Mouse (Mus musculus) adrenal gland (tissue): Measurements from ENCODE around the gene Ttbk1.

Source experiments
- intact Hi-C: fragments of 180-260 bp; cut with DNase I; formaldehyde crosslinking; loops from one replicate; pipeline ENCODE4 v1.15.1; 2025

Ttbk1 gene

DNA sequence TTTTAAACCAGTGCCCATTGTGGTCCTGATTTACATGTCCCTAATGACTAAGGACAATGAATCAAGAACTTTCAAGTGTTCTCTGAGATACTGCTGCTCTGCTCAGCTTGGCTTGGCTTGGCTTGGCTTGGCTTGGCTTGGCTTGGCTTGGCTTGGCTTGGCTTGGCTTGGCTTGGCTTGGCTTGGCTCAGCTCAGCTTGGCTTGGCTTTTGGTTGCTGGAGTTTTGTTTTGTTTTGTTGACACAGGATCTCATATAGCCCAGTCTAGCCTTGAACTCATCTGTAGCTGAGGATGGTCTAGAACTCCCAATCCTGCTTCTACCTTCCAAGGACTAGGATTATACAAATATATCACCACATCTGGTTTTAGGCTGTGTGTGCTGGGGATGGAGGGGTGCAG, 61.0 kb downstream of the Ttbk1 start:
- intact Hi-C loops: no loop called here

DNA sequence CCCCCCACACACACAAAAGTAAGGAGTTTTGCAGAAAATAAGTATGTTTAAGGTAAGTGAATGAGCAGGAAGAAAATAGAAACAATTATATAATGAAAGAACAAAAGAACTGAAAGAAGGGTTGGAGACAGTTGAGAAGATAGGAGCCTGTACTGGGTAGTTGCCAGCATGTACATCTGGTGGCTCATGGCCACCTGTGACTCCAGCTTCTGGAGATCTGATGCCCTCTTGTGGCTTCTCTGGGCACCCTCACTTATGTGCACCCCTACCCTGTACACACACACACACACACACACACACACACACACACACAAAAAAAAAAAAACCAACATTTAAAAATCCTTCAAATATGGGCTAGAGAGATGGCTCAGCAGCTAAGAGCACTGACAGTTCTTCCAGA, 67.8 kb downstream of the Ttbk1 start:
- intact Hi-C loops: no loop called here

DNA sequence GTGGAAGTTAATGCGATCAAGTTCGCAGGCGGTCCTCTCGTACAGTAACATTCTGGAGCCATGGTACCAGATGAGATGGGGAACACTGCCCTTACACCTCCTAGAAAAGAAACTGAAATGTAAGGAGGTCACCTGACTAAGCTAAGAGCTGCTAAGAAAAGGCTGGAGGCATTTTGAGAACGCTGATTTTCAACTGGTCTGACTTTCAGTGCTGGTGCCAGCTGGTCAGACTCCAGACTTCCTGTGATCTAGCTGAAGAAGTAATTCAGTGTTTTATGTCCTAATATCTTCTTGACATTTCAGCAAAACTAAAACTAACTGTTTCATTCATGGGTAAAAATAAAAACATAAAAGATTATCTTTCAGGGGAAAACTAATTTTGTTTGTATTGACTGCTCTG, 68.8 kb downstream of the Ttbk1 start:
- intact Hi-C loops: no loop called here

DNA sequence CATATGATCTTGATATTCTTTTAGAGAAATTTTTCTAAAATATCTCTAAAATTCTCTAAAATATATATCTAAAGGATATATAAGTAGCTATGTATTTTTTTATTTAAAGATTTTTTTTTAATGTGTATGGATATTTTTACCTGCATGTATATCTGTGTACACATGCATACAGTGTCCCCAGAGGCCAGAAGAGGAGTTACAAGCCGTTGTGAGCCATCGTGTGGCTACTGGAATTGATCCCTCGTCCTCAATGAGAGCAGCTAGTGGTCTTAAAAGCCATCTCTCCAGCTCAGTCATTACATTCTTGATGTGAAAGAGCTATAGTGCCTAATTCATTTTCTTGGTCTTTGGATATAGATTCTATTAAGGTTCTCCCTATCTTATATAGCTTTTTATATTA, 79.0 kb downstream of the Ttbk1 start:
- intact Hi-C loops: no loop called here

DNA sequence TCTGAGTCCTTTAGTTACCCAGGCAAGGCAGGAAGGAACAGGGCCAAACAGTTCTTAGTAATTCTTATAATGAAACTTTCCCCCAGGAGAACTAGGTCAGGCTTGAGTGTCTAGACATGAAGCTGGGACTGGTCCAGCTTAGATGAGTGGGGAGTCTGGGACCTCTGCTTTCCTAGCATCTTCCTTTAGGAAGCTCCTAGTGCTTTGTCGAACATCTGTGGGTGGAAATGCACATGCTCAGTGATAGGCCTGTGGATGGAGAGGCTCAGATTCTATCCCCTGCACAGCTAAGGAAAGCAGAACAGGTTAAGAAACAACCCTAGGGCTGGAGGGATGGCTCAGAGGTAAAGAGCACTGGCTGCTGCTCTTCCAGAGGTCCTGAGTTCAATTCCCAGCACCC, 92.8 kb downstream of the Ttbk1 start:
- intact Hi-C loops: loop anchor here (10.0 kb wide), 2 partner anchors 130 to 210 kb away; no protein-coding TSS in a partner anchor

DNA sequence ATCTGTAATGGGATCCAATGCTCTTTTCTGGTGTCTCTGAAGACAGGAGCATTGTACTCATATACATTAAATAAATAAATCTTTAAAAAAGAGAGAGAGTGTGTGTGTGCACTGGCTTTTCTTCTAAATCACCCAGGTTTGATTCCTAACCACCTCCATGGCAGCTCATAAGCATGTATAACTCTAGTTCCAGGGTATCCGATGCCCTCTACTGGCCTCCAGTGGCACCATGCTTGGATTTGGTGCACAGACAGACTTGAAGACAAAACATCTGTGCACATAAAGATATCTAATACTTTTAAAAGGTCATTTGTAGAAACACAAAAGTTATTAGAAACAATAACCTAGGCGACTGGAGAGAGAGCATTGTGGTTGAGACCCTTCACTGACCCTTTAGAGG, 94.5 kb downstream of the Ttbk1 start:
- intact Hi-C loops: loop anchor here (10.0 kb wide), 2 partner anchors 128 to 208 kb away; no protein-coding TSS in a partner anchor
